Mouse (Mus musculus): ENCODE results near the gene Osbpl9. TPM values are rescaled to one million over a fixed set of nuclear protein-coding genes. Genes with fewer than 3 reads are reported as not detected.
A peak's percentile ranks its signal among the peaks of the same experiment; 100 is the strongest.

Gene Osbpl9
- total RNA-seq, 1 experiment from 2014 or later: 144 TPM

- no peak for DNase-seq
Observed at GRCm38 (mm10) chr4:109131256-109131872, 70.7 kb downstream of the Osbpl9 start.

GRCm38 (mm10) chr4:109128971-109129370 lies 73.1 kb downstream of the Osbpl9 start:
- DNase-seq: no peak

GRCm38 (mm10) chr4:109128017-109128416 lies 74.1 kb downstream of the Osbpl9 start:
- no peak for DNase-seq

- DNase-seq: peak; percentile 42
Observed at GRCm38 (mm10) chr4:109126834-109127564, 75.1 kb downstream of the Osbpl9 start.

- no peak for DNase-seq
Observed at GRCm38 (mm10) chr4:109125746-109126425, 76.2 kb downstream of the Osbpl9 start.

GRCm38 (mm10) chr4:109122830-109123555 lies 79.1 kb downstream of the Osbpl9 start:
- no peak for DNase-seq

- no peak for DNase-seq
Observed at GRCm38 (mm10) chr4:109120735-109121134, 81.3 kb downstream of the Osbpl9 start.

GRCm38 (mm10) chr4:109119641-109120125 lies 82.4 kb downstream of the Osbpl9 start:
- no peak for DNase-seq

GRCm38 (mm10) chr4:109118327-109118659 lies 83.8 kb downstream of the Osbpl9 start:
- DNase-seq: no peak

- peak; percentile 97 for DNase-seq
Observed at GRCm38 (mm10) chr4:109117596-109118326, 84.3 kb downstream of the Osbpl9 start.

GRCm38 (mm10) chr4:109116938-109117337 lies 85.1 kb downstream of the Osbpl9 start:
- DNase-seq: no peak

- DNase-seq: peak; percentile 63
Observed at GRCm38 (mm10) chr4:109116494-109116893, 85.6 kb downstream of the Osbpl9 start.

GRCm38 (mm10) chr4:109115742-109116141 lies 86.3 kb downstream of the Osbpl9 start:
- no peak for DNase-seq

- no peak for DNase-seq
Observed at GRCm38 (mm10) chr4:109114308-109114707, 87.8 kb downstream of the Osbpl9 start.

GRCm38 (mm10) chr4:109112915-109113505 lies 89.1 kb downstream of the Osbpl9 start:
- DNase-seq: no peak

- no peak for DNase-seq
Observed at GRCm38 (mm10) chr4:109110978-109111377, 91.1 kb downstream of the Osbpl9 start.

- DNase-seq: no peak
Observed at GRCm38 (mm10) chr4:109109686-109110085, 92.4 kb downstream of the Osbpl9 start.

- no peak for DNase-seq
Observed at GRCm38 (mm10) chr4:109109012-109109411, 93.1 kb downstream of the Osbpl9 start.

- DNase-seq: no peak
Observed at GRCm38 (mm10) chr4:109106594-109106993, 95.5 kb downstream of the Osbpl9 start.

GRCm38 (mm10) chr4:109106034-109106433 lies 96.0 kb downstream of the Osbpl9 start:
- DNase-seq: peak; percentile 37

- DNase-seq: no peak
Observed at GRCm38 (mm10) chr4:109105254-109105653, 96.8 kb downstream of the Osbpl9 start.
